Mouse (Mus musculus) heart, adult 9 months (tissue): Measurements from ENCODE around the gene Ptprd.
A peak's percentile ranks its signal among the peaks of the same experiment; 100 is the strongest.

Experiments
- DNase-seq, 2 experiments: peaks; one replicate each; pipeline ENCODE4 v3.0.0; 2022; ENCODE audit warnings: low spot score in 2 of 2

The Ptprd gene

DNA sequence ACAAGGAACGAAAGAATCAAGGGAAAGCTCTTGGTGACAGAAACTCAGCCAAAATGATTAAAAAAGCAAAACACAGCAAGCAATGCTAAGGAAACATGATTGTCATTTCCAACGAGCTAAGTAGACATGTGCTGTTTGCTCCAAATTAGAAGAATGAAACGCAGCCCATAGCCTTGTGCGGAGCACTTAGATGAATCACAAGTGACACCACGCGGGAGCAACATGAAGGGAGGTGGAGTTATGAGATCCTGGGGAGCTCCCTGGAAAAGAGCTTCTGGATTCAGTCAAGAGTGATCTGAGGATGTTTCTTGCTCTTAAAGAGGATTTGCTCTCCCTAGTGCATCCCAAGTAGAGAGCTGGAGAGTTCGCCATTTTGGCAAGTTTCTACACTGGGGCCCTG lies 1590.0 kb downstream of the Ptprd start:
- DNase-seq: peak in 1 of 2 experiments; percentile 2

DNA sequence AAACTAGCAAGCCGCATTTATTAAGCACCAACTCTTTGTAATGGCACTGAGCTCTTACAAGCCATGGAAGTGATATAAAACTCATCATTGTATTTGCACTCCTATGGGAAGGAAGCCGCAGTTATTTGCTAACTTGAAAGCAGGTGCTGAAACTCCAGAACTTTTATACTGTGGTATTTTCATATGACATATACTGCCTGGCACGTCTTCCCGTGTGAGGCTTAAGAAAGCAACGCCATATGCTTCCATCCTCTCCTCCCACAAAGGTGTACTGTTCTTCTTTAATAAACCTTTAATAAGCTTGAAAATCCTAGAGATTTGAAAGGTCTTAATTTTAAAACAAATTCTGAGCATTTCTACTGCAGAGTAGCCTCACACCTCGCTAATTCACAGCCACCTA lies 1595.1 kb downstream of the Ptprd start:
- DNase-seq: no peak

DNA sequence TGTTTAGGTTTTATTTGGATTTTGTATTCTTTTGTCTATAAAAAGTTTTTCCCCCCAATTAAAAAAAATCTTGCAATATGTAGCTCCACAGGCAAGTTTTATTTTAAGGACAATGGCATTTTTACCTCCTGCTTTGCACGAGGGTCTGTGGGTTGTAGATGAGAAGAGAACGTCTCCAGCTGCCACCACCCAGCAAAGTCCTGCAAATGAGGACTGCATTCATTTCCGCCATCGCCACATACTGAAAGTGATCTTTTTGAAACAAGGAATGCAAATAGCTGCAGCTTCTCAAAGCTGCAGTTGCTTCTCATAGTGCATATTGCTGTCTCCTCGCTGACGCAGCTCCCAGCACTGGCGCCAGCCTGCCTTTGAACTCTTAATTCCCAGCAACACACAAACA lies 1603.5 kb downstream of the Ptprd start:
- DNase-seq: no peak

DNA sequence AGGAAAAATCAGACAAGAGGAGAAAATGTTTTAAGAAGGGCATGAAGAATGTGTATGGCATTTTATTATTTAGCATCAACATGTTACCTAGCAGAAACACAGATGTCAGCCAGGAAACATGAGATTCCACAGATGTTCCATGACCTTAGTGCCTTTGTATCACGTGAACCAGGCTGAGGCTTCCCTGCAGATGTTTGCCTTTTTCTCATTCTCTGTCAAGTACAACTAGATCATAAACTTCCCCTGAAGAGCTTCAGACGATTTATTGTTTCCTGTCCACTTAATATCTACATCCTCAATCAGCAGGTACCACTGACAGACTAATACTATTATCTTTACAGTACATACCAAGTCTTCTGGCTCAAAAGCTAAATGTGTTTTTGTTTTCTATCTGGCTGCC lies 1605.0 kb downstream of the Ptprd start:
- DNase-seq: no peak

DNA sequence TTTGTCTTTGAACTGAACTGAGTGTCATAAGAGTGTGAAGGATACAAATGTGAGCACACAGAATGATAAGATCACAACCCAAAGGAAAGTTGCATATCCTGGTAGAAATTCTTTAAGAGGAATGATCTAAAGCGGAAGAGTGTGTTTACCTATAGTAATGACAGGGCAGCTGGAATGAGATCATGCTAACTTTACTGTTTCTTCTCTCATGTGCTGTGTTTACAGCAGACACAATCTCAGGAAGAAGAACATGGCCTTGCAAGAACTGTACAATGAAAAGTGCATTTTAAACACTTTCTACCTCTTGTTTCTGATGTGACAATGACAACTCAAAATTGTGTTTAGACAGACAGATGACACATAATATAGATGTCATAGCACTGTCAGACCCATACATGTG lies 1621.0 kb downstream of the Ptprd start:
- no peak for DNase-seq

DNA sequence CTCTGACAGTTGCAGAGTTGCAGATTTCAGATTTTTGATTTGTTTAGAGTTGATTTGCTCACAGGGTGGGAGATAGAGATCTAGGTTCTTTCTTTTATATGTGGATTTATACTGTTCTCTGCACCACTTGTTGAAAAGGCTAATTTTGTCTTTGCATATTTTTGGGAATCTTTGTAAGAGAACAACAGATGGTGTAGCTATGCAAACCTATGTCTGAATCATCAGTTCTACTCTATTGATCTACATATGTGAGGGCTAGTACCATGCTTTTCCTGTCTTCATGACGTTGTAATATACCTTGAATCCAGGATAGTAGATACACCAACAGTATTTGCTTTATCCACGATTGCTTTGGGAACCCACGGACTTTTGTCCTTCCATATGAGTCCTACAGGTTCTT lies 1628.7 kb downstream of the Ptprd start:
- no peak for DNase-seq

DNA sequence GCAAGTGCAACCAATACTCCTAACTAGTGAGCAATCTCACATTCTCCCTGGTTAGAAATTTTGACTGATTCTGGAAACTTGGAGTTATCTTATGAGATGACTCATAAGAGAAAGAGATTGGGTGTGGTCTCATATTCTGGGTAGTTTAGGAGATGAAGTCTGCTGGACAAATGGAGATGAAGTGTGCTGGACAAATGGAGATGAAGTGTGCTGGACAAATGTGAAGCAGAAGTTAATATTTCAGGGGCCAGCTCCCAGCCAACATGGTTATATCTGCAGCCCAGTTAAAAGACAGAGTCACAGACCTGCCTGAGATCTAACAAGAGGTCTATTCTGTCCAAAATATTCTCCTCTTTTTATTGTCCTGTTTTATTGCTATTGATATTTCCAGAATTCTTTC lies 1645.8 kb downstream of the Ptprd start:
- no peak for DNase-seq

DNA sequence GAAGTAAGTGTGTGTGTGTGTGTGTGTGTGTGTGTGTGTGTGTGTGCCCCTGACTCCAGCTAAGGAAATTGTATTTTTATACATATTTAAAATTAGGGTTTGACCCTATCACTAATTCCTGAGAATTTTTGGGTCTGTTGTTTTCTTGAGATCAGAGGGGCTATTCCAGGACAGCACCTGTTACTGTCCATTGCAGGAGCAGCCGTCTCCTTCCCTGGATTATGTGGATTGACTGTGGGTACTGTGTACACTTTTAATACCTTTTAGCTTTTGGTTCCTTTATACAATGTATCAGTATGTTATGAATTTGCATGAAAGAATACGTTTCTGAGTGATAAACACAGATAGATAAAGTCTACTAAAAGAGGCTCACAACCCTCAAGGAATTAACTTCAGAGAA lies 1670.0 kb downstream of the Ptprd start:
- DNase-seq: no peak

DNA sequence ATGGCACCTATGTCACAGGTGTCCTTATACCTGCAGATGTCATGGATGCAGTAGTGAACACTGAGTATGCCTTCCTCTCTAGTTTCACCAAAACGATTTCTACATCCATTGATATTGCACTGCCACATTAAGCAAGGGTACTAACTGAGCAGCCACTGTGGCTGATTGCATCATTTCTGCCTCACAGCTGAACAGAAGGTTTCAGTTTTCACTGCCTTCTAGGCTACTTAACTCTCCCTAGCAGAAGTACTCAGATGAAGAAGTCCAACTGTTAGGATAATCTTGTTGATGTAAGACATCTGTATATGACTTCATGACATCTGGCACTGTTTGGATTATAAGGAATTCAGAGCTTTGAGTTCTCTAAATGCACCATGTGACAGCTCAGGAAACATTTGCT lies 1678.8 kb downstream of the Ptprd start:
- peak; percentile 23 to 28 for DNase-seq

DNA sequence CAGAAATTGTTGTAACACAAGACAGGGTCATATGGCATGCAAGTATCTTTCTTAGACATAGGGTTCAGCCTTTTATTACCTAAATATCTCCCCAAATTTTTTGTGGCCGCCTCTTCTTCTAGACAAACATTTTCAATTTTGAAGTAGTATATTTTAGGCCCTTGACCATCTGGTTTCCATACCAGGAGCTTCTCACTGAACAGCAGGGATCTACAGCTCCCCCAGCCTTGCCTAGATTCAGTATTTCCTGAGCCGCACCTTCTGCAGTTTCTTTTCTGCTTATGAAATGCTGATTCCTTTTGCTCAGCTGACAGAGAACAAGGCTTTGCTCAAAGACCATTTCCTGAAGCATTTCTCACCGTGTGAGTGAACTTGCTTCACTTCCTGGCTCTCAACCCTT lies 1686.5 kb downstream of the Ptprd start:
- no peak for DNase-seq

DNA sequence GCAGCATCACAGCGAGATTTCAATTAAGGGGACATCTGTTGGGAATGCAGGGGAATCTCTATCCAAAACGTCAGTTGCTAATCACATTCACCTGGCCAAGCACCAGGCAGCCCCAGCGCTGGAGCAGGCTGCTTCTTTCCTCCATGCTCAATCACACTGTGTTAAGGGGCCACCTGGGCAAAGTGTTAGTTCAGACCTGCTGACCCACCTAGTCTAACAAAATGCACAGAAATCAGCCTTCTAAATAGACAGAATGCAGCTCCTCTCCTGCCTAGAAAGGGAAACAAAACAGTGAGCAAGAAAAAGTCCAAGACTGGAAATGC lies 1708.5 kb downstream of the Ptprd start:
- DNase-seq: no peak

DNA sequence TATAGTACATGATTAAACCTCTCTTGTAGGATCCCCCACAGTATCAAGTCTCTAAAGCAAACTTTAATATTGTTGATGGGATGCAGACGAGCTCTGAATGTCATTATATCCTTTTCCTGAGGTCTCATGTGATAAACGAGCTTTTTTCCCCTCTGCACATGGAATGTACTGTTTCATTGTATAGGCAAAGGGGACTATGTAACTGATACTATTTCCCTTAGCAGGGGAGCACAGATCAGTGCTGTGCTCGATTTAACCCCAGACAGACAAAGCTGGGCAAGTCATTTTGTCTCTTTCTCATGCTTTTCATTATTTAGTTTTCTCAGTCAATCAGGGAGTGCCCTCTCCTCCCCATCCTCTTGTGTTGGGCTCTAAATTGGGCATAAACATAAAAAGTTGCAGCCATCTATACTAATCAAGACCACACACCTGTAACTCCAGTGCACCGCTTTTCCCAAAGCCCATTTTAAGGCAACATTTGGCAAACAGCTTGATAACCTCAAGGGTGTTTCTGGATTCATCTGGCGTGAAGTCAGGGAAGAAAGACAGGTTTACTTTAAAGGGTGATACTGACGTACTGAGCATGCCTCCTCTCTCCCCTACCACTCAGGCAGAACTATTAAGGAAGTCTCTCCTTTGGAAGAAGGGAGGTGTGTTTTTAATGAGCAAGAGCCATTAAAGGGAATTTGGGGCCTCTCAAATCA lies 1709.0 kb downstream of the Ptprd start:
- DNase-seq: no peak

DNA sequence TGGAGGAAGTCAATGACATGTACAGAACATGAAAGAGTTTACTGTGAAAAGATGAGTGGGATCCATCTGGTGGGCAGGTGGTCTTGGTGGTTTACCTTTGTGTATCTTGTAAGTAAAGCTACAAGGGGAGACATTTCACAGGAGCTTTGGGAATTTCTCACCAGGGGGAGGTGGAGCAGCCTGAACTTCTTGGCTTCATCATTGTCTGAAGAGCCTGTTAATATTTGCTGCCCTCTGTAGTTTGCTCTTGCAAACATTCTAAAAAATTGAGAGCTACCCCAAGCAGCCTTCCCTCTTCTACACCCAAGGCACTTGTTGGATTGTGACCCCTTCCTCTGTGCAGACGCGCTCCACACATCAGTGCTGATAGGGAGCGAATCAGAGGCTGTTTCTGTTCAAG lies 1725.9 kb downstream of the Ptprd start:
- DNase-seq: peak in 1 of 2 experiments; percentile 4

DNA sequence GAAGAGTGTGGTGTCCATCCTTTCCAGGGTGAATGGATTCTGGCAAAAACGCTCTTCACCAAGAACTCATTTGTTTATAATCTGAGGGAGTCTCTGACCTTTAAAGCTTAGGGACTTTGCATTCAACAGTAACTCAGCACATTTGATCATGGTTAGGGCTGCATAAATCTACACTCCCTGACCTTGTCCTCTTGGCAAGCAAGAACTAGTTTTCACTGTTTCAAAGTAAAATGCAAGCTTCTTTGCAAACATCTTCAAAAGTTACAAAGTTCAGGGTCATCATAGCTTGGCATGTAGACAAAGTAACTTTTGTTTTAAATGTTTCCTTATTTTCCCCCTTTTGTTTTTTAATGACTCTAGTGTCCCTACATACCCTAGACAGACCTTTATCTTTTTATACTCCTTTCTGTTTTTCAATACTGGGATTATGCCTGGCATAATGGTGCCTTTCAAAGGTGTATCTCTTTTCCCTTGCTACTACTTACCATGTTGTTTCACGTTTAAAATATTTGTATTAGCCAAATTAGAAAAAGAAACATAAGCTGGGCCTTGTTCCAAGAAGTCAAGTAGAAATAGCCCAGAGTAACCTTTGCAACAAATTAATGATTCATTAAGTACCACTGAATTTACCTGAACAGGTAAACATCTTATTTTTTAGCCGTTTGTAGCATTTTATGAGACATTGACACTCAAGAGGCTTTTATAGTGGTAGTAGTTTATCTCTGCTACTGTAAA lies 1743.2 kb downstream of the Ptprd start:
- no peak for DNase-seq

DNA sequence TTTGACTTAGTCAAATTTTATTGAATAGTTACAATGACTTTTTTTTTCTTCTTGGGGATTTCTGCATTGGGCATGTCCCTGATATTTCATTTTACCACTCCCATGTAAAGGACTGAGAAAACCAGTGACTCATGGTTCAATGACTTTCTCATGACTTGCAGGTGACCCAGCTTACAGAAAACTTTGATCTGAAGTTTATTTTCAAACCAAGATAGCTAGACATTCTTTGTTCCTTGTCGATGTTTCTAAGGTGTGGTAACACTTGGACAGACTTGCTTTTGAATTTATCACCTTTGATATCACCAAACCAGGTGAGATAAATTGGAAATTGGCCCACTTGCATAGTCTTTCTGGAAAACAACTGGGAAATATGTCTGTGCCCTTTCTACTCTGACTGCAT lies 1747.1 kb downstream of the Ptprd start:
- no peak for DNase-seq

DNA sequence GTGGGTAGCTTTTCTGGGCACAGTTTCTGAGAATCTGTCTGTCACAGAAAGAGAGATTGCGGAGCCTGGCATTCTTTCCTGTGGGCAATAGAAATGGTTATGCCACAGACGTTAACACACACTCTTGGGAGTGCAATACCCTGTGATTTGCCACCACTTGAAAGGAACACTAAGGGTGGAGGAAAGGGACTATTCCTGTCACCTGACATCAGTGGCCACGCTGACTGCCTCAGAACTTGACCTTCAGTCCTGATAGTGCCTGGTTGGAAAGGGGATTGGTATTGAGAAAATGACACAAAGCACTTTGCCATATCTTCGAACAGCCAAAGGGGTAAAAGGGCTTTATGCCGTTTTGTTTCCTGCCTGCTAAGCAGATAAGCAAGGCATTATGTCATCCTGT lies 1750.4 kb downstream of the Ptprd start:
- DNase-seq: peak in 1 of 2 experiments; percentile 13

DNA sequence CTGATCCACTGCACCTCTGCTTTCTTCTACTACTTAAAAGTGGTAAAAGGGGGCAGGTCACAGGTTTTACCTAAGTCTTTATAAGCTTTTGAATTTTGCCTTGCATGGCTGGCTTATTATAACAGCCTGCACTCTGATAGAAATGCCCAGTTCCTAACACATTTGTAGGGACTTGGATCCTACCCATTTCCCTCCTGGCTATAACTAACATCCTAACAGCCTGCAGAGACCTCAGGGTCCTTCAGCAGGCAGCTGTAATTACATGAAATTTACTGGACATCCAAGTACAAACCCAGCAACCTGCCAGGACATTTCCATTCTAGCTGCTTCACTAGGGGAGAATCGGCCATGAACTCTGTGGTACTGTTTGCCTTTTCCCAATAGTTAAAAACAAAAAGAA lies 1751.2 kb downstream of the Ptprd start:
- DNase-seq: no peak

DNA sequence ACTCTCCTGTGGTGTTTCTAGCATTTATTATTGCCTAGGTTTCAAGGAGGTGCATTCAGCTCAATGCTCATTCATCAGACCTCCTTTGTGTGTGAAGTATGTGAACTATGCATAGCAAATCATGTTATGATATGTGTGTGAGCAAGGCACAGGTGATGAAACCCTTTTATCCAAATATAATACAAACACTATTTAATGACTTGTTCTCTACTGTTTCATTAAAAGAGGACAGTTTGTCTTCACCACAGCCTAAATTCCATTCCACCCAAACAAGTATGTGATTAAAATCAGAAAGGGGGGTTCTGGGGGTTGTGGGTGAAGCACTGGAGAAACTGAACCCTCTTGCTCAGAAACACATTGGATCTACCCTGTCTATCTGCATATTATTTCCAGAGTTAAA lies 1752.1 kb downstream of the Ptprd start:
- no peak for DNase-seq

DNA sequence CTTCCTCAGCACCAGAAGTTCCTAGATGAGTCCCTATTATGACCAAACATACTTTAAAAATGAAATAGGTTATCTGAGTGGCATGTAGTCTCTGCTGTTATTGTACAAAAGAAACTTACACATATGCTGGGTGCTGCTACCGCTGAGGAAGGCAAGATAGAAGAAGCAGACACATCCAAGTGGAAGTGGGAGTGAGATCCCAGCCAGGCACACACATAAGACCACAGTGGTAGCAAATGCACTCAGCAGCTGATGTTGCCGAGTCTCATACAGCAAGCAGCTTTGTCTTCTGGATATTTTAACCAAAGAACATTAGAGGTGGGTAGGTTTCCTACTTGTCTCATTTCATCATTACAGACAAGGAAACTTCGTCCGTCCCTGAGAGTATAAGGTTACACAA lies 1759.5 kb downstream of the Ptprd start:
- DNase-seq: no peak

DNA sequence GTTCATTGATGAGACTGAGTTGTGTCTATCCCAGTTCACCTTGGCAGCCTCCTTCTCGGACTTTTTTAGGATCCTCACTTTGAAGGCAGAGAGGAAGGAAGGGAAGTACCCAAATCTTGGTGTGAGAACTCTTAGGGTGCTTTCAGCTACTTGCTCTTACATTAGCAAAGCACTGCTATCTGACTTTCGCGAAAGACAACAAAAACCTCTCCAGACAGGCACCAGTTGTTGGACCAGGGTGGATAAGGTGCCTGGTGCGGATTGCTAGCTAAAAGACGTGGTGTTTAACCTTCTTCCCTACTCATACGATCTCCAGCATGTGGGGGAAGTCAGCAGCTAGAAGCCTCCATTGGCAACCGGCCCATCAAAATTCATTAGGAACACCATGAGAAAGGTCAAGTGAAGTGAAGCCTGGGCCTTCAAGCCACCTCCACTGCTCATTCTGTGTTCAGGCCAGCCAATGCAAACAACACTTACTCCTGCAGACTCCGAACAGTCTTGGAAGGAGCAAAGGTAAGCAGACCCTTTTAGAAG lies 1760.7 kb downstream of the Ptprd start:
- DNase-seq: no peak

DNA sequence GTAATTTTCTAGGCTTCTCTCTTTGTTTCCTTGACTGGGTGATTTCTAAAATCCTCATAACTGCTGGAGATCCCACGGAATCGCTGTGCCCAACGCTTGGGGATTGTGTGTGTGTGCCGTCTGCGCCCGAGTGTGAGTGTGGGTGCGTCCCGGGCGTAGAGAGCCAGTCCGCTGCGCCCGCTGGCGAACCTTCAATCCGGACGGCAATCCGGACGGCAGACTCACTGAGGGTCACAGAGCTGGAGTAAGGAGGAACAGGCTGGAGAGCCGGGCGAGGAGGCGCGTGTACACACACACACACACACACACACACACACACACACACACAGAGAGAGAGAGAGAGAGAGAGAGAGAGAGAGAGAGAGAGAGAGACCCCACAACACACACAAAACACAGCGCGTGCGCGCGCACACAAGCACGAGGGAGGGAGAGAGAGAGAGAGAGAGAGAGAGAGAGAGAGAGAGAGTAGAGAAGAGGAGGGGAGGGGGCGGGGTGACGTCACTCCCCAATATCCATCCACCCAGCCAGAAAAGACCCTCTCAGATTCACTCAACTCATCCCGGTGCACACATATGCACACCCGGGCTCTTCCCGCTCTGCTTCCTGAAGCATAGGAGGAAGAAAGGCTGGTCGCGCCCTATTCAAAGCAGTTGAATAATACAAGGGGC lies 1761.3 kb downstream of the Ptprd start:
- peak; percentile 12 for DNase-seq

DNA sequence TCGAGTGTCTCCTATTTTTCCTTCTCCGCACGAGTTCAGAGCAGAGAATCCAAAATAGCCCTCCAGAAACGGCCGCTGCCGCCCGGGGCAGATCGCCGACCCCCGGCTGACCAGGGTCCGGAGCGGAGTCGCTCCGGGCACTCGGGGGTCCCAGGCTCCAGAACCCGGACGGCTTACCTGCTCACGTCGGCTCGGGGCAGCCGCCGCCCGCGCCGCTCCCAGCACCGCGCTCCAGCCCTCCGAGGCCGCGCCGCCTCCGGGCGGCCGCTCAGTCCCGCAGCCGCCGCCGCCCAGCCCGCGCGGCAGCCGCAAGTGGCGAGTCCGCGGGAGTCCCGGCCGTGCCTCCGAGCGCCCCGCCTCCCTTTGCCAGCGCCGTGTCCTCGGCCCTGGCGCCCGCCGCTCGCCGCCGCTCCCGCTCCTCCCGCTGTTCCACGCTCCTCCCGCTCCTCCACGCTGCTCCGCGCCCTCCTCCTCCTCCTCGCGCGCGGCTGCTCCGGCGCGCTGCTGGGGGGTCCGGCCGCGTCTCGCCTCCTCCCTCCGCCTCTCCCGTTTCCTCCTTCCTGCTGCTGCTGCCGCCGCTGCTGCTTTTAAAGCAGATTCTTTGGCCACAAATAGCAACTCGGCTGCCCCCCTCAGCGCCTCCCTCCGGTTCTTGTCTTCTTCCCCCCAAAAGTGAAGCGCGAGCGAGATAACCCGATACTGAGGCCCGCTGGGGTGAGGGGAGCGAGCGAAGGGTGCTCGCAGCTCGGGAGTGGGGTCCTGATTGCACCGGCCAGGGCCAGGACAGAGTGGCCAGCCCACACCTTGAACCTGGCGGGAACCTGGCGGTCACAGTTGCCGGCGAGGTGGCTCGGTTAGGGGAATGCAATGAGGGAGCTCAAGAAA lies 1762.1 kb downstream of the Ptprd start:
- DNase-seq: peak; percentile 39 to 52
